Mouse (Mus musculus): ENCODE results near the gene Kazn. TPM values are rescaled to one million over a fixed set of nuclear protein-coding genes. Genes with fewer than 3 reads are reported as not detected.

The Kazn gene
- total RNA-seq (2017): 3.8 and 6.3 TPM in 2 replicates

- ATAC-seq (replicated peaks in 1 of 2; ENCODE audit: insufficient read depth in 1 of 2, low FRiP score in 2 of 2, low TSS enrichment in 1 of 2, low read depth in 1 of 2, poor library complexity in 2 of 2, severe bottlenecking in 2 of 2): peak; percentile 33 to 62
These were observed at the start of gene Kazn for GRCm38 (mm10) chr4:142239240-142240126. TSS of gene Kazn (minus strand) at chr4:142239401.

- ATAC-seq (replicated peaks in 1 of 2; ENCODE audit: insufficient read depth in 1 of 2, low FRiP score in 2 of 2, low TSS enrichment in 1 of 2, low read depth in 1 of 2, poor library complexity in 2 of 2, severe bottlenecking in 2 of 2): no peak
These were observed 46.3 kb upstream of the Kazn start for GRCm38 (mm10) chr4:142285471-142285870.

- no peak for ATAC-seq (replicated peaks in 1 of 2; ENCODE audit: insufficient read depth in 1 of 2, low FRiP score in 2 of 2, low TSS enrichment in 1 of 2, low read depth in 1 of 2, poor library complexity in 2 of 2, severe bottlenecking in 2 of 2)
These were observed 44.7 kb upstream of the Kazn start for GRCm38 (mm10) chr4:142283867-142284266.

- no peak for ATAC-seq (replicated peaks in 1 of 2; ENCODE audit: insufficient read depth in 1 of 2, low FRiP score in 2 of 2, low TSS enrichment in 1 of 2, low read depth in 1 of 2, poor library complexity in 2 of 2, severe bottlenecking in 2 of 2)
These were observed 39.0 kb upstream of the Kazn start for GRCm38 (mm10) chr4:142278197-142278575.

GRCm38 (mm10) chr4:142277481-142278196 is 38.4 kb upstream of the Kazn start:
- ATAC-seq (replicated peaks in 1 of 2; ENCODE audit: insufficient read depth in 1 of 2, low FRiP score in 2 of 2, low TSS enrichment in 1 of 2, low read depth in 1 of 2, poor library complexity in 2 of 2, severe bottlenecking in 2 of 2): peak; percentile 36 to 59; a peak in 2 of 4 replicates

GRCm38 (mm10) chr4:142275242-142275641 is 36.0 kb upstream of the Kazn start:
- ATAC-seq (replicated peaks in 1 of 2; ENCODE audit: insufficient read depth in 1 of 2, low FRiP score in 2 of 2, low TSS enrichment in 1 of 2, low read depth in 1 of 2, poor library complexity in 2 of 2, severe bottlenecking in 2 of 2): no peak

- ATAC-seq (replicated peaks in 1 of 2; ENCODE audit: insufficient read depth in 1 of 2, low FRiP score in 2 of 2, low TSS enrichment in 1 of 2, low read depth in 1 of 2, poor library complexity in 2 of 2, severe bottlenecking in 2 of 2): no peak; a peak in 1 of 4 replicates
These were observed 35.4 kb upstream of the Kazn start for GRCm38 (mm10) chr4:142274441-142275234.

- ATAC-seq (replicated peaks in 1 of 2; ENCODE audit: insufficient read depth in 1 of 2, low FRiP score in 2 of 2, low TSS enrichment in 1 of 2, low read depth in 1 of 2, poor library complexity in 2 of 2, severe bottlenecking in 2 of 2): no peak
These were observed 32.3 kb upstream of the Kazn start for GRCm38 (mm10) chr4:142271506-142271905.

- no peak for ATAC-seq (replicated peaks in 1 of 2; ENCODE audit: insufficient read depth in 1 of 2, low FRiP score in 2 of 2, low TSS enrichment in 1 of 2, low read depth in 1 of 2, poor library complexity in 2 of 2, severe bottlenecking in 2 of 2)
These were observed 28.6 kb upstream of the Kazn start for GRCm38 (mm10) chr4:142267832-142268231.

- ATAC-seq (replicated peaks in 1 of 2; ENCODE audit: insufficient read depth in 1 of 2, low FRiP score in 2 of 2, low TSS enrichment in 1 of 2, low read depth in 1 of 2, poor library complexity in 2 of 2, severe bottlenecking in 2 of 2): no peak
These were observed 28.2 kb upstream of the Kazn start for GRCm38 (mm10) chr4:142267348-142267819.

- no peak for ATAC-seq (replicated peaks in 1 of 2; ENCODE audit: insufficient read depth in 1 of 2, low FRiP score in 2 of 2, low TSS enrichment in 1 of 2, low read depth in 1 of 2, poor library complexity in 2 of 2, severe bottlenecking in 2 of 2)
These were observed 25.1 kb upstream of the Kazn start for GRCm38 (mm10) chr4:142264335-142264734.

- ATAC-seq (replicated peaks in 1 of 2; ENCODE audit: insufficient read depth in 1 of 2, low FRiP score in 2 of 2, low TSS enrichment in 1 of 2, low read depth in 1 of 2, poor library complexity in 2 of 2, severe bottlenecking in 2 of 2): no peak
These were observed 22.5 kb upstream of the Kazn start for GRCm38 (mm10) chr4:142261725-142262124.

- ATAC-seq (replicated peaks in 1 of 2; ENCODE audit: insufficient read depth in 1 of 2, low FRiP score in 2 of 2, low TSS enrichment in 1 of 2, low read depth in 1 of 2, poor library complexity in 2 of 2, severe bottlenecking in 2 of 2): no peak
These were observed 19.5 kb upstream of the Kazn start for GRCm38 (mm10) chr4:142258730-142259129.

- no peak for ATAC-seq (replicated peaks in 1 of 2; ENCODE audit: insufficient read depth in 1 of 2, low FRiP score in 2 of 2, low TSS enrichment in 1 of 2, low read depth in 1 of 2, poor library complexity in 2 of 2, severe bottlenecking in 2 of 2)
These were observed 14.9 kb upstream of the Kazn start for GRCm38 (mm10) chr4:142254088-142254487.

- no peak for ATAC-seq (replicated peaks in 1 of 2; ENCODE audit: insufficient read depth in 1 of 2, low FRiP score in 2 of 2, low TSS enrichment in 1 of 2, low read depth in 1 of 2, poor library complexity in 2 of 2, severe bottlenecking in 2 of 2)
These were observed 12.5 kb upstream of the Kazn start for GRCm38 (mm10) chr4:142251471-142252354.

GRCm38 (mm10) chr4:142250054-142250453 is 10.9 kb upstream of the Kazn start:
- no peak for ATAC-seq (replicated peaks in 1 of 2; ENCODE audit: insufficient read depth in 1 of 2, low FRiP score in 2 of 2, low TSS enrichment in 1 of 2, low read depth in 1 of 2, poor library complexity in 2 of 2, severe bottlenecking in 2 of 2)

GRCm38 (mm10) chr4:142249401-142249800 is 10.2 kb upstream of the Kazn start:
- ATAC-seq (replicated peaks in 1 of 2; ENCODE audit: insufficient read depth in 1 of 2, low FRiP score in 2 of 2, low TSS enrichment in 1 of 2, low read depth in 1 of 2, poor library complexity in 2 of 2, severe bottlenecking in 2 of 2): peak; percentile 60 to 71

Data from hematopoietic stem cell, adult 5-6 weeks (primary cell).